Mouse (Mus musculus) right cerebral cortex, adult 18-20 months (tissue): ENCODE results near the gene Hinfp.
A peak's percentile ranks its signal among the peaks of the same experiment; 100 is the strongest.
"Not testable (repeated sequence)": the region's sequence is repeated elsewhere in the genome, so short reads cannot be mapped to it uniquely, and the experiment has no call there.

ENCODE experiments used
- DNase-seq: peaks from one replicate; pipeline ENCODE4 v3.0.0; 2022; ENCODE audit warnings: mixed read lengths

Gene Hinfp

DNA sequence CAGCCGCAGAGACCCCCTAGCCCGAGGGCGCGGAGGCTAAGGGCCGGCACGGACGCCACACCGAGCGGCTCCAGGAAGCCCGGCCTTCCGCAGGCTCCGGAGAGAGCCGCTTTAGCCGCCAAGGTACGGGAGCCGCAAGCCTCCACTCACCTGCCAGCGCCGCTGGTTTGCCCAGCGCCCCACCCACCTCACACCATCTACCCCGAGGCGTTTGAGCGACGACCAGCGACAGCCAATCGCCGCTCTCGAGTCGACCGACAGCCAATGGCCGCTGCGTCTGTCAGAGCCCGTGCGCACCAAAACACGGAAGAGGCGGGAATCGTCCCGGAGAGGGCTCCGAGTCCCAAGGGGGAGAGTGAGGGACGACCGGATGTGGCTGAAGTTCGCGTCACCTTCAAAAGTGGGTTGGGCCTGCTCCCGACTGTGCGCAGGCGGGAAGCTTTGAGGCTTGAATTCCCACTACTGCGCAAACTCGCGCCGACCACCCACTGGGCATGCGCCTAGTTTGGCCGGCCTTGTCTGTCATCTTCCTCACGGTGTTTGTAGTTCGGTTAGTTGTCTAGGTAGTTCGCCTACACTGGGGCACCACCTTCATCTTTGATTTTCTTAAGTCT, at the start of gene Hinfp:
Gene Hinfp, minus strand, starts transcription at position 206 of the 614 bp plus-strand sequence.
- peak; percentile 100 for DNase-seq

DNA sequence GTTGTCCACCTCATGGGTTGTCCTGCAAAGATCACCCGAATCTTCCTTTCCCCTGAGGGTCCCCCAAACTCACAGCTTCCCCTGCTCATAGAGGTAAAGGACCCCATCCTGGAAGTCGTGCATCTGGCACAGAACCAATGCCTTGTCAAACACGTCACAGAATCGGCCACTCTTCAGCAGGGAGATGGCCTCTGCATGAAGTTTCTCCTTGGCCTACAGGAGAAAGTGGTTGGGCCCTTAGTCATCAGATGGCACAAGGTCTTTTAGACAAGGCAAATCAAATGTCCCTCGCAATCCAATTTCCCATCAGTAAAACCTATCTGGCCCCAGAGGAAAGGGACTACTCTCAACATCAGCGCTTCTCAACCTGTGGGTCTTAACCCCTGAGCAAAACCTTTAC, 47.7 kb upstream of the Hinfp start:
- no peak for DNase-seq

DNA sequence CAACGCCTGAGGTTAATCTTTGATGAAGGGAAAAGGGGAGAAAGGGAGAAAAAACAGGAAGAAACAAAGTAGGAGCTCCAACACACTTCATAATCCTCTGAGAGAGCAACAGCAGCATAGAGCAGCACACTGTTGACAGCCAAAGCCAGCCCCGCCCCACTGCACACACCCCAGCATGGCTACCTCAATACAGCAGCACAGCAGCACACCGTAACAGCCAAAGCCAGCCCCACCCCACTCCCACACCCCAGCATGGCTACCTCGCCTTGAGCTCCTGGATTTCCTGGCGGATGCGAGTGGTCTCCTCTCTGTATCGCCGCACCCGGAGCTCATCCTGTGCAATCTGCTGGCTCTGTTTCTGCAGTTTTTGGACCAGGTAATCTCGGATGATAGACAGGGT, 46.9 kb upstream of the Hinfp start:
- DNase-seq, result no peak

DNA sequence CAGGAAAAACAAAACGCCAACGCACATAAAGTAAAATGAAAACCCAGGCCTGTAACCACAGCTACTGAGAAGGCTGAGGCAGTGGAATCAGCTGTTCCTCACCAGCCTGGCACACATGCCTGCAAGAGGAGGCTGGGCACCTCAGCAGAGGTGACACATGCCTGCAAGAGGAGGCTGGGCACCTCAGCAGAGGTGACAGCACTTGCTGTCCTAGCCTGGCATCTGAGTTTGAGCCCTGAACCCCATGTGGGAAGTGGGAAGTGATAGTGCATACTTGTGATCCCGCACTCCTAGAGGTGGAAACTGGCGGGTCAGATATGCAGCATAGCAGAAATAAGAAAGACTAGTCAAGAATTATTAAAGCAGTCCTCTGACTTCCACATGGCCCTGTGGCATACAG, 45.9 kb upstream of the Hinfp start:
- DNase-seq, result peak; percentile 25

DNA sequence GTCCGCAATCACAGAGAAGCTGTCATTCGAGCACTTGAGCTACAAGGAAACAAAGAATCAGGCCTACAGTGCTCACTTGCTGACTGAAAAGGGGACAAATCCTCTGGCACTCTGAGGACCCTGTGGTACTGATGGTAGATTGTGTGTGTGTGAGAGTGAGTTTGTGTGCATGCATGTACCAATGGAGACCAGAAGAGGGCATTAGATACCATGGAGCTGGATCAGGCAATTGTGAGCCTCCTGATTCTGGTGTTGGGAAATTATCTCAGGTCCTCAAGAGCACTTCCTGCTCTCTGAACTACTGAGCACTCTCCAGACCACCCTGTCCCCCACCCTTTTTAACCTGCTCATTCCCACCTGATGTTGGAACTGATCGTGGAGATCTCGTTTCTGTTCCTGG, 43.1 kb upstream of the Hinfp start:
- no peak for DNase-seq

DNA sequence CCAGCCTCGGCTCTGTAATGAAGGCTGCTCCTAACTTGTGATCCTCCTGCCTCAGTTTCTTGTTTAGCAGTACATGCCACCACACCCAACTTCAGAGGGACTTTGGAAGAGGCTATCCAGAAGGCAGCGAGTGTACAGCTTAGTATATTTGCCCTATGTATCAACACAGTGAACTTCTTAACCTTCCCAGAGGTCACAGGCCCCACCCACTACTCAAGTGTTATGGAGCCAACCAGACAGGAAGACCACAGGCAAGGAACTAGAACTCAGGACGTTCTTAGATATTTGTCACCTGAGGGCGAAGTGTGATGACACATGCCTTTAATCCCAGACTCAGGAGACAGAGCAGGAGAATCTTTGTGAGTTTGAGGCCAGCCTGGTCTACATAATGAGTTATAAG, 42.1 kb upstream of the Hinfp start:
- no peak for DNase-seq

DNA sequence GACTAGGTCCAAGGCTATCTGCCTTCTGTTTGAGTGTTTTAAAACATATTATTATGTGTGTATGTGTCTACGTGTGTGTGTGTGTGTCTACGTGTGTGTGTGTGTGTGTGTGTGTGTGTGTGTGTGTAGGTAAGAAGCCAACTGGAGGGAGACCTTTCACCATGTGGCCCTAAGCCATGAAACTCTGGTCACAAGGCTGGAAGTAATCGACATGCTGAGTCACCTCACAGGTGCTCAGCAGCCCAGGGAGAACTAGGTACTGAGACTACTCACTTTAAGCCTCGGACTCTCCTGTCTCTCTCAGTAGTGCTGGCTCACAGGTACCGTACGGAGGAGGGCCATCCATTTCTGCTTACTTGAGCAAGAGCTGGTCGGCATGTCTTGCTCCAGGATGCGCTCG, 41.7 kb upstream of the Hinfp start:
- DNase-seq, result no peak

DNA sequence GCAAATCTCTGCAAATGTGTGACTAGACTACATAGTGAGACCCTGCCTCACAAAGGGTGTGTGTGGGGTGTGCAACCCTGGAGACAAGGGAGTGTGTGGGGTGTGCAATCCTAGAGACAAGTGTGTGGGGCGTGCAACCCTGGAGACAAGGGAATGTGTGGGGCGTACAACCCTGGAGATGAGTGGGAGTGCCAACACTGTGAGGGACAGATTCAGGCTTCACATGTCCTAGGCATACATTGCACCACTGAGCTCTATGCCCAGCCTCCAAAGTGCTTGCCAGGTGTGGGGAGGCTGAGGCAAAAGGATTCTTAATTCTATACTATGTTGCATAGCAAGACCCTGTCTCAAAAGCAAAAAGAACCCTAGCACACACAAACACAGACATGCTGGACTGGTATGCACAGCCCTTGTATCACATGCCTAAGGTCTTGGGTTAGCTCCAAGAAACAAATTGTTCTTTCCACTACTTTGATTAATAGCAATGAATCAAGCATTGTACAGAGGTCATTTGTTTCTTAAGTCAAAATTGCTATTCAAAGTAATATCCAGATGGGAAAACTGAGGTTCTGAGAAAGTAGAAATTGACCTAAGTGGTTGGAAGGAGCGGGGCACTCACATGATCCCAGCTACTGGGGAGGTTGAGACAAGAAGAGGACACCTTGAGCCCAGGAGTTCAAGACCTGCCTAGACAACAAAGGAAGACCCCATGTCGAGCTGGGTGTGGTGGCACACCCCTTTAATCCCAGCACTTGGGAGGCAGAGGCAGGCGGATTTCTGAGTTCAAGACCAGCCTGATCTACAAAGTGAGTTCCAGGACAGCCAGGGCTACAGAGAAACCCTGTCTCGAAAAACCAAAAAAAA, 40.3 kb upstream of the Hinfp start:
- DNase-seq, result peak; percentile 31

DNA sequence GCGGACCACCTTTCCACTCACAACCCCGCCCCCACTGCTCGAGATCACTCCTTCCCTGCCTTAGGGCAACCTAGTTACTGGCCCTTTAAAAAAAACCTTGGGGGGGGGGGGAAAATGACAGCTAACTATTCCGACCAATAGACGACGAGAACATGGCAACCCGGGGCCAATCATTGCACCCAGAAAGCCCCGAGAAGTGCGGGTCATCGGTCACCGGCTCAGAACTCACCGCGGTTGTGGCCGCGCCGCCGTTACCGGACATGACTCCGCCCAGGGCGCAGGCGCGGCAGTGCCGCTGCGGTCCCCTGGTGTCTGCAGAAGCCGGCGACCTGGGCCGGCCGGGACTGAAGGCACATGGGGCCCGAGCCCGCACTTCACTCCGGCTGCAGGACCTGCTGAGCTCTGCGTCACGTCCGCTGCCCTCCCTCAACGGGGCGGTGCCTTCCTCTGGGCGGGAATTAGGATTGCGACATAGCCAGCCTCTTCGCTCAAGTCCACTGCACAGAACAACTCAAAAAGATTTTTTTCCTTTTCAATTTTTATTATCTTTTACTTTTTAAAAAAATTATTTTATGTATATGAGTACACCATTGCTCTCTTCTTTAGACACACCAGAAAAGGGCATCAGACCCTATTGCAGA, 38.4 kb upstream of the Hinfp start, which contains the start of gene Hmbs:
Gene Hmbs, minus strand, starts transcription at position 448 of the 641 bp plus-strand sequence.
- DNase-seq, result peak; percentile 93

DNA sequence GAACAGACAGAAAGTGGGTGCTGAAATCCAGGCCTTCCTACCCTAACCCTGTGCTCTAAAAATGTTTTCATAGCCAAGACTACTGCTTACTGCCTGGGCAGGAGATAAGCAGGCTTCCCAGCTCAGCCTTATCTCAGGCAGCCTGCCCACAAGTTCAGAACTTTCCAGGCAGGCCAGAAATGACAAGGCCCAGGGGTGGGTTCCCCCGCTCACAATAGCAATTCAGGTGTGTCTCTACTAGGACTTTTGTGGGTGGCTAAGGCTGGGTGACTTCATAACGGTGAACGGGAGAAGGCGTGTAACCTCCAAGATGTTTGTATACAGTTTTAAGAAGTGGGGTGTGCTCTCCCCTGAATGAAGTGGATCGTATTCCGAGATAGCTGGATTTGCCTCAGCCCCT, 37.8 kb upstream of the Hinfp start:
- no peak for DNase-seq

DNA sequence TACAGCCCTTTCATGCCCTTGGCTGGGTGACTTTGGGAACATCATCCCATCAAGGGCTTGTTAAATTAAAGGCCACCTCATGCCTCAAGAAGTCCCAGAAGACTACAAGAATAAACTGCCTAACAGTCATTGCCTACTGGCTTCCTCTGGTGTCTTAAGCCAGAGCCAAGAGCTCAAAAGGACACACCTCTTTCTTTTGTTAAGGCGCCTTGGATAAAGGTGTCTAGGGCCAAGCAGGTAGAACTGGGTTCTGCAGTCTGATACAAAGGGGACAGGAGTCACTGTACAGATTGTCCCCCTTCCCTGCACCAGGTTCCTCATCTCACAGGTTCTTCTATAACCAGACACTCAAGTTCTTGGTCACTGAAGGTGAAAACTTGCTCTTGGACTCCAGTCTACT, 37.1 kb upstream of the Hinfp start:
- no peak for DNase-seq

DNA sequence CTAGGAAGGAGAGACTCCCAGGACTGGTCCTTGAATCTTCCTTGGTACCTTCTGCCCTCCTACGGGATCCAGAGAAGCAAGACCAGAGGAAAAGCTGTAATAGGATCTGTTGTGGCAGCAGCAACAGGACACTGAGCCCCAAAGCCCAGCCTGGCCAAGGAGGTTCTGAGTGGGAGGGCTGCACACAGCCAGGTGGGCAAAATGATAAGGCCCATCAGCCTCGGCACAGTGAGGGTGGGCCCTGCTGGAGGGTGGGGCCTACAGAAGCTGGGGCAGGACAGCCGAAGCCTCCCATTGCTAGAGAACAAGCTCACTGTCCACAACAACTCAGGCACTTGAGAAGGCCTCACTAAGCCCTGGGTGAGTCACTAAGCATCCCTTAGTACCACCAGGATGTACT, 36.7 kb upstream of the Hinfp start:
- no peak for DNase-seq

DNA sequence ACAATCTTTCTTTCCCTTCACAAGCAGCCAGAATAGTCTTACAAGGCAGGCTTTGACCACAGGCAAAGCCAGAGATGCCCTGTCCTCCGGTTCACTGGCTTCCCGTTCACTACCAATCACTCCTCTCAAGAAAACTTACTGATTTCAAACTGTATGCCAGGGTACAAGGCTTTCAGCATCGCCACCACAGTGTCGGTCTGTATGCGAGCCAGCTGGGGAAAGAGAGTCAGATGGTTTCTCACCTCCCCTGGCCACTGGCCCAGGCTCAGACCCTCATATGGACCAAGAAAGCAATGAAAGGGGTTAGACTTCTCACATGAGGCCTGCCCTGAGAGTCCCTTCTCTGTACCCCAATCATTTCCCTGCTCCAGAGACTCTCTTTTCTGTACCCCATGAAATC, 36.0 kb upstream of the Hinfp start:
- no peak for DNase-seq

DNA sequence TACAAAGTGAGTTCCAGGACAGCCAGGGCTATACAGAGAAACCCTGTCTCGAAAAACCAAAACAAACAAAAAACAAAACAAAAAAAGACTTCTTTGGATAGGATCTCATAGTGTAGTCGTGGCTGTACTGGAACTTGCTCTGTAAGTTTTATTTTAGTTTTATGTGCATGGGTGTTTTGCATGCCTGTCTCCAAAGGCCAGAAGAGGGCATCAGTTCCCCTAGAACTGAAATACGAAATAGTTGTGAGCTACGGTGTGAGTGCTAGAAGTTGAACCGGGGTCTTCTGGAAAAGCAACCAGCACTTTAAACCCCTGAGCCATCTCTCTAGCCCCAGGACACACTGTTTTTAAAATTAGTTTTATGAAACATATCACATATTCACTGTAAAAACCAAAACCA, 33.1 kb upstream of the Hinfp start:
- DNase-seq, result no peak

DNA sequence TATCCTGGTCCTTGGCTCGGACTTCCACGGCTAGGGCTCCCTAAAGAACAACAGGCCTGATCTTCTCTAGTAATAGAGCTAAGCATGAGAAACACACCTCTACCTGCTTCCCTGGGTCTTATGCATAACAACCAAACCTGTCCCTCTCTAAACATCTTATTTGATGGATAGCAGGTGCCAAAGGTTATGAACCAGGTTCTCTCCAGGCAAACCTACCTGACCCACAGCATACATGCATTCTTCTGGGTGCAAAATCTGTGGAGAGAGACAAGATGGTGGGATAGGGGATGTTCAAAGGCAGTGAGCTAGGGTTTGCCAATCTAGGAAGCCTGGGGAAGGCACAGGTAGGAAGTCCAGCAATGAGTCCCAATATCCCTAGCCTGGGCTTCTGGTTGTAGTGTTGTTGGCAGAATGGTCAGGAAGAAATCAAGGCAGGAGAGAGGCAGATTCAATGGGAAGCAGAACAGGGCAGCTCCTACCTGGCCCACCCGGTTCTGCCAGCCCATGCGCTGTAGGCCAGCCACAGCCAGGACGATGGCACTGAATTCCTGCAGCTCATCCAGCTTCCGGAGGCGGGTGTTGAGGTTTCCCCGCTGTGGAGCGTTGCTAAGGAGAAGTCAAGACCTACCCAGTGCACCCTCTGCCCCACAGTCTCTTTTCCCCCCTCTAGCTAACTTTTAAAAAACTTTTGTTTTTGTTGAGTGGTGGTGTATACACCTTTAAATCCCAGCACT, 32.1 kb upstream of the Hinfp start:
- DNase-seq, result no peak

DNA sequence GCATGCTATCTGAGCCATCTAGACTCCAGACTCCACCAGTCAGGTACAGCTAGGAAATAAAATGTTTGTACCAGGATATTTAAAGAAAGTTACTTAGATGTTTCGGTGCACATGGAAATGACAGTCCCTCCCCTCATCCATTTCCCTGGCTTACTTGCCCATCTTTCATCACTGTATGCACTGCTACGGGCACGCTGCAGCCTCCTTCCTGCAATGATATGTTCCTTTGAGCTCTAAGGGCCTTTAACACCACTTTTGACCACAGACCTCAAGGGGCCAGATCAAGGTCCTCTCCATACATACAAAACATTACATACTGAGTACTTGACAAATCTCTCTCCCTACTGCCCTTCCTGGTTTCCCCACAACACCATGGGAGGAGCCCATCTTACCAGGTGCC, 31.5 kb upstream of the Hinfp start:
- DNase-seq, result no peak

DNA sequence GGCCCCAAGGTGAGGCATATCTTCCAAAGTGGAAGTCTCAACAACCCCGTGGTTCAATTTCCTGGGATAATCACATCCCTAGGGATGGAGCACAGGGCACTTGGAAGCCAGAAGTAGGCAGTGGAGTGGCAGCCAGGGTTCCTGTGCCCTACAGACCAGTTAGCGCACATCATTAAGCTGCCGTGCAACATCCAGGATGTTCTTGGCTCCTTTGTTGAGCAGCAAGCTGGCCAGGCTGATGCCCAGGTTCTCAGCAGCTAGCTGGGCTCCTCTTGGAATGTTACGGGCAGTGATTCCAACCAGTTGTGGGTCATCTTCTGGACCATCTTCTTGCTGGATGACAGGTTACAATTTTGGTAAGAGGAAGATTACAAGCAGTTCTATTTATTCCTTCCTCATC, 31.0 kb upstream of the Hinfp start:
- not testable (repeated sequence) for DNase-seq

DNA sequence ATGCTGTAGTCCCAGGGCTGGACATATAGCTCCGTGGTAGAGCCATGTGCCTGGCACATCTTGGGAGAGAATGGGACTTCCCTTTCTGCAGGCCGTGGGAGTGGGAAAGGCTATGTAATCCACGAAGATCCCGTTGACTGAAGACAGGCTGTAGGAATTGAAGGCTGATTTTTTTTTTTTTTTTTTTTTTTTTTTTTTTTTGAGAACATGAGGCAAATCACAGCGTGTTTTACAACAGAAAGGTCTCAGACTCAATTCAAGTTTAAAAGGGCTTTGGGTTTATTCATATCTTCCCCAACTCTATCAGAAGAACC, 30.6 kb upstream of the Hinfp start:
- DNase-seq, result no peak

DNA sequence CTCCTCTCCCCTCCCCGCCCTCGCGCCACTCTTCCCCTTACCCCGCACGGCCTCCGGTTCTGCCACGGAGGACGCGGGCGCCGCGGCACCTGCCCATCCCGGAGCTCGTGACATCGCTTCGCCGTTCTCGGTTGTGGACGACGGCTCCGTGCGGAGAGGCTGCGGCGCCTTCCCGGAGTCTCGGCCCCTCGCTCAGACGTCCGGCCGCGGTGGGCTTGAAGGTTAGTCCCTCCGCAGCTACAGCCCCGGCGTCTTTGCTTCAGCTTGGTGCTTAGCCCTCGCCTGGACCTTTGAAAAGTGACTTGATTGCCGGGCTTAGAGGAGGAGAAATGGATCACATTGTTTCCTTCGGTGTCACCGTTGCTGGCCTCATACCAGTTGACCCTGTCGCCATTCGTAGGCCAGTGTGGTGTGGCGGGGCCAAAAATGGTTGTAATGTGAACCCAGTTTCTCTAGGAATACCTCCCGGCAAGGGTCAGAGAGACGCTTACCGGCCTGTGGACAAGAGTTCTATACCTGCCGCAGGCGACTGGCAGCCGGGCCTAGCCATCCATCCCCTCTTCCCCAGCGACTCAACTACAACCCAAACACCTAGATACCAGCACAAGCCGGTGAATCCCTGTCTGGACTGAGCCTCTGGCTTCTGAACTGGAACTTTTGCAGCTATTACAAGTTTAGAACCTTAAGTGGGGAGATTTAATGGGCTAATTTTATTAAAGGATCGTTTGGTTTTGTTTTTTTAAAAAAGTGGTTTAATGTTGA, 30.0 kb upstream of the Hinfp start:
- DNase-seq, result peak; percentile 33

DNA sequence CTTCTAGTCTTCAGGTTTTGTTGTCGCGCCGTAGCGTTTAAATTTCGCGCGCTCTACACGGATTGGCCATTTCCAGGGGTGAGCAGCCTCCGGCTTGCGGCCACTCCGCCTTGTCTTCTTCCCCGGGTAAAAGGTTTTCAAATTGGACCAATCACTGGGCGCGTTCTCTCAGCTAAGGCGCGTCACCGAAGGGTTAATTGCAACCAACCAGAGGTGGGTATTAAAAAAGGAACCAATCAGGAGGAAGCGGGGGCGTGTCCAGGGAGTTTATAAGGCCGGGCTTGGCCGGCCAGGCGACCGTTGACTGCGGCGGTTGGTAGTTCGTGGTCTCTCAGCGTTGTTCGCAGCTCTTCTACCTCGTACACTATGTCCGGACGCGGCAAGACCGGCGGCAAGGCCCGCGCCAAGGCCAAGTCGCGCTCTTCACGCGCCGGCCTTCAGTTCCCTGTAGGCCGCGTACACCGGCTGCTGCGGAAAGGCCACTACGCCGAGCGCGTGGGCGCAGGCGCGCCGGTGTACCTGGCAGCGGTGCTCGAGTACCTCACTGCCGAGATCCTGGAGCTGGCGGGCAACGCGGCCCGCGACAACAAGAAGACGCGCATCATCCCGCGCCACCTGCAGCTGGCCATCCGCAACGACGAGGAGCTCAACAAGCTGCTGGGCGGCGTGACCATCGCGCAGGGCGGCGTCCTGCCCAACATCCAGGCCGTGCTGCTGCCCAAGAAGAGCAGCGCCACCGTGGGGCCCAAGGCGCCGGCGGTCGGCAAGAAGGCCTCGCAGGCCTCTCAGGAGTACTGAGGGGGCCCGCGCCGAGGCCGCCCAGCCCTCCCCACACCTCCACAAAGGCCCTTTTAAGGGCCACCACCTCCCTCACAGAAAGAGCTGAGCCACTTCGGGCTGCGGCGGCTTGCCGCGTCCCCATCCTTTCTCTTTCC, 29.2 kb upstream of the Hinfp start, which contains the start of gene H2afx:
Gene H2afx, plus strand, starts transcription at position 299 of the 935 bp plus-strand sequence.
- peak; percentile 99 for DNase-seq

DNA sequence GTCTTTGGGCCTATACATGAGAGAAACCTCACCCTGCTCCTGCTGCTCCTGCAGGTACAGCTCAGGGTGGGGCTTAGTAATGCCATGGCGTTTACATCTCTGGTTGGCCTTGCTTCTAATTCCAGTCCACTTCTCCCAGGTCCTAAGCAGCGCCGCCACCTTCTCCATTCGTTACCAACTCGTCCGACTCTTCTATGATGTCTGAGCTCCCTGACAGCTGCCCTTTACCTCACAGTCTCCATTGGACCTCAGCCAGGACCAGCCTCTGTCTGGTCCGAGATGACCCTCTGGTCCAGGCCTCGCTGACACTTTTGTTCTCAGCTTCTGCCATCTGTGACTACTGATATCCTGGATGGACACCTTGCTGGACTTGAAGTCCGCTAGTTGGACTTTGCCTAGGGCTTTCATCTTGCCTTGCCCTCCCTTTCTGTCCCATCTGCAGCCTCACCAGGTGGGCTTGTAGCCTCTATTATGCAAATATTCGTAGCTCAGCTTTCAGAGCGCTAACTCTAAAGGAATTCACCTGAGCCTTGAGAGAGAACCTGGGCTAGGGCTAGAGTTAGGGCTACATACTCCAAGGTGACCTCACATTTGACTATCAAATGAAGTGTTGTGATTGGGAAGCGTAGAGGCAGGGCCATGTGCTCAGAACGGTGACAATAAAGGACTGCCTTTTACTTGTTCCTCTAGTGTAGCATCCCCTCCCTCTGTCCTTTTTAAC, 27.6 kb upstream of the Hinfp start:
- no peak for DNase-seq
